Mouse (Mus musculus) forebrain, embryonic 13.5 days (tissue): ENCODE measurements around the gene Cyba. TPM values are rescaled to one million over a fixed set of nuclear protein-coding genes. Genes with fewer than 3 reads are reported as not detected.

Experiments used
- microRNA-seq: library from miRNA; unstranded; fragments of <30 nt; microRNA quantifications from one replicate; pipeline ENCODE4, GENCODE M21; 2016
- polyA plus RNA-seq: library from polyadenylated mRNA; unstranded; fragments of >200 nt; fragmentation: Nextera tagmentation; extraction: Ambion mirVana; gene quantifications from 2 replicates; pipeline ENCODE4 v1.2.1, GENCODE M21; 2015

The Cyba gene
- polyA plus RNA-seq, 1 experiment from 2014 or later, result 28.8 TPM

Small RNAs within 50 kb of the gene (microRNA-seq; reads per million reads assigned to microRNA genes)
- not detected for gene Gm24366

Other genes with a start within 250 kb of the Cyba start
- 0.48 and 0.49 TPM in 2 replicates for gene Zfpm1, start 150.8 kb downstream of the Cyba start, polyA plus RNA-seq
- not detected in 2 replicates for gene Trhr2, start 72.2 kb downstream of the Cyba start, polyA plus RNA-seq
- gene Zc3h18, start 56.3 kb downstream of the Cyba start, polyA plus RNA-seq, result 47.4 and 52.2 TPM in 2 replicates
- not detected in 2 replicates for gene Il17c, start 10.9 kb downstream of the Cyba start, polyA plus RNA-seq
- gene Mvd, start 10.5 kb upstream of the Cyba start, polyA plus RNA-seq, result 38.3 and 42.2 TPM in 2 replicates
- 0.10 TPM in 1 of 2 replicates, not detected in the other for gene Snai3, start 27.8 kb upstream of the Cyba start, polyA plus RNA-seq
- gene Rnf166, start 43.1 kb upstream of the Cyba start, polyA plus RNA-seq, result 33.6 and 36.1 TPM in 2 replicates
- 69.1 and 69.9 TPM in 2 replicates for gene Ctu2, start 43.2 kb upstream of the Cyba start, polyA plus RNA-seq
- gene Piezo1, start 118.4 kb upstream of the Cyba start, polyA plus RNA-seq, result 1.4 and 2.0 TPM in 2 replicates
- gene Cdt1, start 135.1 kb upstream of the Cyba start, polyA plus RNA-seq, result 29.1 and 32.3 TPM in 2 replicates
- 193 and 198 TPM in 2 replicates for gene Aprt, start 144.0 kb upstream of the Cyba start, polyA plus RNA-seq
- 3.0 and 3.2 TPM in 2 replicates for gene Galns, start 178.5 kb upstream of the Cyba start, polyA plus RNA-seq
- gene Trappc2l, start 178.7 kb upstream of the Cyba start, polyA plus RNA-seq, result 69.3 and 79.6 TPM in 2 replicates
- gene Pabpn1l, start 189.8 kb upstream of the Cyba start, polyA plus RNA-seq, result not detected in 2 replicates